Mouse (Mus musculus) urinary bladder, postnatal 14 days (tissue): ENCODE results near the gene Usp45.
"Not testable (repeated sequence)": the region's sequence is repeated elsewhere in the genome, so short reads cannot be mapped to it uniquely, and the experiment has no call there.

Experiments used
- DNase-seq: peaks from one replicate; pipeline ENCODE4 v3.0.0; 2021; ENCODE audit warnings: low spot score

Usp45 gene

DNA sequence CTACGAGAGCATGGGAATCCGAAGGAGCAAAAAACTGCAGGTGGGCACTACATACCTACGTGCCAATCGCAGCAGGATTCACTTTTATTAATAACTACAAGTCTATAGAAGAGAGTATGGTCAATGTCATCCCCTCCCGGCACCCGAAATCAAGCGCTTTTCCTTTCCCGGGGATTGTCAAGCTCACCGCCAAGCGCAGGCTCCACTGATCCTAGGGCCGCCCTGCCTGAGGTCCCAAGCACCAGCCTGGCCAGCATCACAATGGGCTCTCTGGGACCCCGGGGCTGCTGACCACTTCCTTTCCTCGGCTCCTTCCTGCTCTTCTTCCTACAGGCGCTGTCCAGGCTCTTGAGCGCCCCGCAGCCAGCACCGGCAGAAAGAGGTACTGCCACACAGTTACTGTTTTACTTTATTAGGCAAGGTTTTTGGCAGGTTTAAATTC, at the start of gene Usp45, which contains the start of gene Tstd3:
Usp45 (plus strand) TSS at position 294 of the 442 bp plus-strand sequence.
Tstd3 (minus strand) TSS at position 350 of the 442 bp plus-strand sequence.
- peak; percentile 79 for DNase-seq

DNA sequence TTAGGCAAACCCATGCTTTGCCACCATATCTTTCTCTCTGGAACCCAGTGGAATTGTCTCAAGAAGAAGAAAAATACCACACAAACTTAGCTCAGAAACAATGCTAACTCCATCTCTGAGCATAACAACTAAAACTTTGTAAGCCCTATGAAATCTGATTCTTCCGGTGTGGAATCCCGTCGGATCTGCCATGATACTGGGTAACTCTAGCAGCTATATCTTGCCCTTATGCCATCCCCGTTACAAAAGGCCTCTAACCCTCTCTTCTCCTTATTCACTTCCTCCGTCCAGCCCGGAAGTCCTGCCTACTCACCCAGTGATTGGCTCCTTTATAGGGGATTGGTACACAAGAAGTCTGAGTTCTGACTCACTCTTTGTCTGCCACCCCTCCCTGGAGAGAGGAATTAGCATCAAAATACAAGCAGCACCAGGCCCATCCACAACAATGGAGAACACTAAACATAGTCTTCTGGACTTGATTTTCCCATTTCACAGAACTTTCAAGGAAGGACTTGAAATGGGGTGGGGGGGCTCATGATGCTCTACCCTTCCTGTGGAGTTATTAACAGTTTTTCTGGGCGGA, 44.1 kb upstream of the Usp45 start:
- no peak for DNase-seq

DNA sequence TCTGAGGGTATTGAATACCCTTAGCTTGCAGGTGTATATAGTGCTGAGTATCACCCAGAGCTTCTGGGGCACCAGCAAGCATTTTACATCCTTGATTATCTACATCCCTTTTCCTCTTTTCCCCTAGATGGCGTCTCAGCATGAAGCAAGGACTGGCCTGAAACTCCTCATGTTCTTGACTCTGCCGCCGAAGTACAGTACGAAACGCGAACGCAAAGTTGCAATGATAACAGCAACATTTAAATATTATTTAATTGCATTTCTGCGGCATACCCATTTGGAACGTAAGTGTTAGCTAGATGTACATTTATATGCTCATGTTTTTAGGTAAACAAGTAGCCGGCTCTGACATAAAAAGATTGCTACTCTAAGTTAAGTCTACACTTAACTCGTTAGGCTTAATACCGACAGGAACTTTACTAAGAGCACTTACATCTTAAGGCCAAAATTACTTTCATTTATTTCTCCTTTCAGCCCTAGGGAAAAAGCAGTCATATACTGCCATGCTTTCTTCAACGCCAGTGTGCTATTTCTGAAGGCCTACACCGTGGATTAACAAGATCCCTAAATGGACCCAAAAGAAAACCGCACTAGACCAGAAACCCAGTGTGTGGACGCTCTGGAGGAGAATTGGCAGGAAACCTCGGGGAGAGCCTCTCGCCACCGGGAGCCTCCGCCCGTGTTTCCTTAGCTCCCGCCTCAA, 39.9 kb upstream of the Usp45 start:
- DNase-seq: peak; percentile 19

DNA sequence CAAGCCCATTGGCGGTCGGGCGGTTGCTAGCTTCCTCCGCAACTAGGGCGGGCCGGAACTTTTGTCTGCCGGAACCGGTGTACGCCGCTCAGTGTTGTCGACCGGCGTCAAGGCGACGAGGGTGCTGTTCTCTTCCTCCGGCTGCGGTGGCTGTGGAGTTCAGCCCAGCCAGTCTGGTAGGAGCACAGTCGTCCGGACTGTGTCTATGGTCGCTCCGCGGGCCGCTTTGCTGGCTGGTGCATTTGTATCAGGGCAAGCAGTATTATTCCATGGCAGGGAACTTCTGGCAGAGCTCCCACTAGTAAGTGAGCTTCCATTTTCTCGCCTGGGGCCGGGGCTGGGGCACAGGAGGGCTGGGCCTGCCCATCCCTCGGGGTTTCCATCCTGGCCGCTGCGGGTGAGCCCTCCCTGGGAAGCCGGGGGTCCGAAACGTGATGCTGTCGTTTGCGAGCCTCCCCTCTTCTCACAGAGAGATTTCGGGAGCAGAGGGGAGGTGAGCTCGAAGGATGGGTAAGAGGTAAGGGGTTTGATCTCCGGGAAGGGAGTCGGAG, 39.3 kb upstream of the Usp45 start, which contains the start of gene Ccnc:
Ccnc (plus strand) TSS at position 87 of the 551 bp plus-strand sequence.
- DNase-seq: peak; percentile 91

DNA sequence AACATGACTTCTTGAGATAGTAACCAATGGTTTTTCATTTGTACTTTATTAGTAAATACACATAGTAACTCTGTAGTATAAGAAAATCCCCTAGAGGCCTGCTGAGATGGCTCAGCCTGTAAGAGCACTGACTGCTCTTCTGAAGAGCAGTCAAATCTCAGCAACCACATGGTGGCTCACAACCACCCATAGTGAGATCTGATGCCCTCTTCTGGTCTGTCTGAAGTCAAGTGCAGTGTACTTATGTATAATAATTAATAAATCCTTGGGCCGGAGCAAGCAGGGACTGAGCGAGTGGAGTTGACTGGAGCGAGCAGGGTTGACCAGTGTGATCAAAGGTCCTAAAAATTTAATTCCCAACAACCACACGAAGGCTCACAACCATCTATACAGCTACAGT, 27.8 kb upstream of the Usp45 start:
- no peak for DNase-seq

DNA sequence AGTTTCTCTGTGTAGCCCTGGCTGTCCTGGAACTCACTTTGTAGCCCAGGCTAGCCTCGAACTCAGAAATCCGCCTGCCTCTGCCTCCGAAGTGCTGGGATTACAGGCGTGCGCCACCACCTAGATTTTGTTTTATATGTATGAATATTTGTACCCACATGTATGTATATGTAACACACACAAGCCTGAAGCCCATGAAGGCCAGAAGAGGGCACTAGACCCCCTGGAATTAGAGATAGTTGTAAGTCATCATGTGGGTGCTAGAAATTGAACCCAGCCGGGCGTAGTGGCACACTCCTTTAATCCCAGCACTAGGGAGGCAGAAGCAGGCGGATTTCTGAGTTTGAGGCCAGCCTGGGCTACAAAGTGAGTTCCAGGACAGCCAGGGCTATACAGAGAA, 22.8 kb upstream of the Usp45 start:
- not testable (repeated sequence) for DNase-seq

DNA sequence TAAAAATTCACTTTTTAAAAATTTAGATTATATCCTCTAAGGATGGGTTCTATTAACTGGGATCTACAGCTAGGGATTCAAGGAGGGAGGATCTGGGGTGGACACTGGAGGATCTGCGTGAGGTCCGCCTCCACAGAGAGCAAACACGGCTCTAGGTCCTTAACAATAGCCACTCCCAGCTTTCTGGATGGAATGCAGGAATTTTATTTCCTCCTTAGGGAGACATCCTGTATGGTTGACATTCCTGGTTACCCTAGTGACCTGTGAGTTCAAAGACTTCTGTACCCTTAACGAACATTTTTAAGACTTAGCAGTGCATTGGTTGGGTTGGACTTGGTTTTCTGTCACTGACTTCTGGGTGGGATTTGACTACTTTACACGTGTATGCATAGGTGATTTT, 21.2 kb upstream of the Usp45 start:
- no peak for DNase-seq

DNA sequence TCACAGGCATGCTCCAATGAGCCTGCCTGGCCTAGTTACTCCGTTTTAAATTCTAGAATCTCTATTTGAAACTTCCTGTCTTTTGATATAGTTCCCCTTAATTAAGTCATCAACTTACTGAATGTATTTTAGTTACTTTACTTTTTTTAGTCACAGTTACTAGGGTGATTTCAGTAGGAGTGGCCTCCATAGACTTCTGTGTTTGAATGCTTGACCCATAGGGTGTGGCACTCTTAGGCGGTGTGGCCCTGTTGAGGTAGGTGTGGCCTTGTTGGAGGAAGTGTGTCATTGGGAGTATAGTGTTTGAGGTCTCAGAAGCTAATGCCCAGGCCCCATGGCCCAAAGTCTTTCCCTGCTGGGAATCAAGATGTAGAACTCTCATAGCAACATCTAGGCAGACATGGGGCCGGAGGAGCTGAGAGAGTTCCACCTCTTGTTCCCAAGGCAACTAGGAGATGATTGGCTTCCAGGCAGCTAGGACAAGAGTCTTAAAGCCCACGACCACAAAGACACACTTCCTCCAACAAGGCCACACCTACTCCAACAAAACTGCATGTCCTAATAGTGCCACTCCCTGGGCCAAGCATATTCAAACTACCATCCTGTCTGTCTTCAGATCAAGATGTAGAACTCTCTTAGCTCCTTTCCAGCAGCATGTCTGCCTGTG, 11.7 kb upstream of the Usp45 start:
- no peak for DNase-seq

DNA sequence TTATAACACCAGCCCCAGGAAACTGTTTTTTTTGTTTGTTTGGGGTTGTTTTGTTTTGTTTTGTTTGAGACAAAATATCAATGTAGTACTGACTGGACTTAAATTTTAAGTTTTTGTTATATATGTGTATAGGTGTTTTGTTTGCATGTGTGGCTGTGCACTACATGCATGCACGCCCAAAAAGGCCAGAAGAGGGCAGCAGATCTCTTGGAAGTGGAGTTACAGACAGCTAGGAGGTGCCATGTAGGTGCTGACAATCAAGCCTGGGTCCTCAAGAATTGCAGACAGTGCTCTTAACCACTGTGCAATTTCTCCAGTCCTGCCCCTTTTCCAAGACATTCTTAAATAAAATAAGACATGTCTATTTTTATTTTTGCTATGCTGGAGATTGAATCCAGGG, 8.1 kb upstream of the Usp45 start:
- no peak for DNase-seq

DNA sequence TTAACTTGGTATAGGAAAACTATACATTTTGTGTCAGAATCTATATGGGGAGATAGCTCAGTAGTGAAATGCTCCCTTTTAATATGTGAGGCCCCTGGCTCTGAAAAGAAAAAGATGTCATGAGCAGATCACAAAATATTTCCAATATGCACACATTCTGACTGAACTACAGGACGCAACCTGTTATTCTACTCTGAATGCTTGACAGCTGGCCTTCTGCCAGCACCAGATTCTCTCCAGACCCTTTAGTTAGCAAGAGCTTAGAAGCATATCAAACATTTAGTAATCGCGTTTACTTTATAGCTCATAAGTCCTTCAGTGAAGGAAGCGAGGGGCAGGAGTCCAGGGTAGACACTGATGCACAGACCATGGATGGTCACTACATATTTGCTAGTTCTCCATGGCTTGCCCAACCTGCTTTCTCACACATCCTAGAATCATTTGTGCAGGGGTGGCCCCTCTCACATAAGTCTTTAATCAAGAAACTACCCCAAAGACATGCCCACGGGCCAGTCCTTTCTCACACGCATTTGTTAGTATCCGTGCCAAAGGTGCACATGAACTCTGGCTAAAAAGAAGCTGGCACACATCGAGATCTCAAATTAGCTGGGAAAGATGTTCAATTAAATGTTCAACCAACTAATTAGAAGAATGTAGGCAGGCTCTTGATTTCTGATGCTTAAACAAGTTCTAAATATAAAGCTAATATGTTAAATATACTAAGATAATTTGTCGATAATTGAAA, 5.4 kb upstream of the Usp45 start:
- DNase-seq: peak; percentile 6

DNA sequence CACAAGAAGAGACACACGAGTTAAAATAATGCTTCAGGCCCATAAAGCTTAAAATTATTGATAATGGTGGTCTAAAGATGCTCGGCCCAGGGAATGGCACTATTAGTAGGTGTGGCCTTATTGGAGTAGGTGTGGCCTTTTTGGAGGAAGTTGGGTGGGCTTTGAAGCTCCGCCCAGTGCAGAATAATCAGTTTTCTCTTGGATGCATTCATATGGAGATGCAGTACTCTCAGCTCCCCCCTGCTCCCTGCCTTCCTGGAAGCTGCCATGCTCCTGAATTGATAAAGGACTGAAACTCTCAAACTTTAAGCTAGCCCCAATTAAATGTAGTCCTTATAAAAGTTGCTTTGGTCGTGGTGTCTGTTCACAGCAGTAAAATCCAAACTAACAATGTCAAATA, 3.1 kb upstream of the Usp45 start:
- no peak for DNase-seq

DNA sequence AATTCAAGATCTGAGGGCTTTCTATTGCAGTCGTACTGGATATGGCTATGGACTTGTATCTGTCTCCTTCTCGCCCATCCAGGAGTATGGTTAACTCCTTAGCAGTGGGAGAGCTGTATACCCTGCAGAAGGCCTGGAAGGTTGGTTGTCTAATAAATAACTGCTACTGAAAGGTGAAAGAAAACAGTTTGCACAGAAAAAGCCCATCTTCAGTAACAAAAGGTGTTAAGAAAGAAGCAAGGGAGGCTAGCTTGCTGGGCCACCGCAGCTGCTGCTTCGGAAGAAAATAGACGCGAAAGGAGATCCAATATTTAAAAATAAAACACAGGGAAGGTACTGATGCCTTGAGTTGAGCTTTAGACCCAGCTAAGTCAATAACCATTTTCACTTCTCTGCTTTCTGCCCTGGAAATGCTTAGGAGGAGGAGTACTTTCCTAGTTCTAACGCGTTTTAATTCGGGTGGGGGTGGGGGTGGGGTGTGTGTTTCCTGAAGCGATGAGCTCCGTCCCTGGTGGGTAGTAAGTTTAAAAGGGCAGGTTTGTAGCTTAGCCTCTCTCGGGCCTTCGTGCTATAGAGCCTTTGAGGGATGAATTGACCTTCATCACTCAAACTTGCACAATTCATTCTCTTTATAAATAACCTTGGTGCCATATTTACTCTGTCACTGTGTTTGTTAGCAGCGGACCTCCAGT, 639 bp upstream of the Usp45 start:
- DNase-seq: no peak

DNA sequence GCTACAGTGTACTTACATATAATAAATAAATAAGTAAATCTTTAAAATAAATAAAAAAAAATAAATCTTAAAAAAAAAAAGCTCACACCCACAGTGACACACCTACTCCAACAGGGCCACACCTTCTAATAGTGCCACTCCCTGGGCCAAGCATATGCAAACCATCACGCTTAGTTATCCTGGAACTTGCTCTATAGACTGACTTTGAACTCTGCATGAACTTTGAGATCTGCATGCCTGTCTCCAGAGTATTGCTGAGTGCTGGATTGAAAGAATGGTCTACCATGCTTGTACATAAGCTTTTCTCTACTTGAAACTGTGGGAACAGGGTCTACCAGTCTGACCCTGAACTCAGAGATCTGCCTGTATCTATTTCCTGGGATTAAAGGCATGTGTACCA, 4.1 kb downstream of the Usp45 start:
- no peak for DNase-seq

DNA sequence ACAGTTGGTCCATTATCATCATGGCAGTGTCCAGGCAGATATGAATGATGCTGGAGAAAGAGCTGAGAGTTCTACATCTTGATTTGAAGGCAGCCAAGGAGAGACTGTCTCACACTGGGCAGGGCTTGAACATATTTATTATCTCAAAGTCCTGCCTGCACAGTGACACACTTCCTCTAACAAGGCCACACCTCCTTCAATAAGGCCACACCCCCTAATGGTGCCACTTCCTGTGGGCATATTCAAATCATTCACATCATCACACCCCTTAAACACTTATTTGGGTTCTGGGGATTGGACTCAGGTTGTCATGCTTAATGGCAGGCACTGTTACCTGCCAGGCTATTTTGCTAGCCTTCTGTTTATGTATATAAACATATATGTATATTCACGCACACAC, 5.3 kb downstream of the Usp45 start:
- DNase-seq: no peak

DNA sequence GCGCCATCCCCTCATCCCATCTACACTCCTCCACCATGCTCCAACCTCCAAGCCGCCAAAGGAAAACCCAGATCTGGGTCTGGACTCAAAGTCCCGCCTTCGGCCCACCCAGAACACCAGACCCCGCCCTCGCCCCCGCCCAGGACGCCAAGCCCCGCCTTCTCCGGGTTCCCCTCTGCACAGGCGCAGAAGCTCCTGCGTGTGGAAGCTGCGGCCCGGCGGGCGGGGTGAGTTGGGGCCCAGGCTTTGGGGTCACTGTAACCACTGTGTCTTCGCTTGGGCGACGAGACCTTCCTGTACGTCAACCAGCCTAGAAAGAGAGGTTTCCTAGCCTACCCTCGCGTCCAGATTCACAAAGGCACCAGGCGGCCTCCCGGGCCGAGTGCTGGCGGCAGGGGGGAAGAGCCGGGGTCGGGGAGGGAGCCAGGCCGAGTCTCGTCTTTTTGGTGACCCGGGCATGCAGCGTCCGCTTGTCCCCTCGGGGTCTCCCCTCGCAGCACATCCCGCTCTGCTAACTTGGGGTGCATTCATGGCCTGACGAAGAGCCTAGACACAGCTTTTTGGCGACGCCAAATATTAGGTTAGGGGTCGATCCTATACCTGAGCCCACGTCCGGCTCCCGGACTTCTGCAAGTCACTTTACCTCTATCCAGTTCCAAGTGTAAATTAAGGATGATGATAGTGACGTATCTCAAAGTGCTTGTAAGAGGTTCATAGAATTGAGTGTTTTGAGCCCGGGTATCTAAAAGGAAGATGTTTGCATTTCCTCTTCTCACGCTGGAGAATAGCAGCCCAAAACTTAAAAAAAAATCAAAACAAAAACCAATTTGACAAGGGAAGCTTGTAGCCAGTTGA, 9.4 kb downstream of the Usp45 start:
- peak; percentile 92 for DNase-seq

DNA sequence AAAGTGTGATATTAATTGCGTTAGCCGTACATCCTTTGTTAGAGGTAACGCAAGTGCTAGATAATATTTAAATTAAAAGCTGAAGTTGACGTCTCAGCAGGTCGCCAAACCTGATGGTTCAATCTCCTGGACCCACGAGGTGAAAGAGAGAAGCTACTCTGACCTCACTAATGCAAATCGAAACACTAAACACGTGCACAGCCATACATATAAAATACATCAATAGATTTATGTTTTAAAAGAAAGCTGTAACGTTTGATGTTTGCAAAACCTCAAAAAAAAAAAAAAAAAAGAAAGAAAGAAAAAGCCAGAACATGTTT, 9.9 kb downstream of the Usp45 start:
- DNase-seq: no peak

DNA sequence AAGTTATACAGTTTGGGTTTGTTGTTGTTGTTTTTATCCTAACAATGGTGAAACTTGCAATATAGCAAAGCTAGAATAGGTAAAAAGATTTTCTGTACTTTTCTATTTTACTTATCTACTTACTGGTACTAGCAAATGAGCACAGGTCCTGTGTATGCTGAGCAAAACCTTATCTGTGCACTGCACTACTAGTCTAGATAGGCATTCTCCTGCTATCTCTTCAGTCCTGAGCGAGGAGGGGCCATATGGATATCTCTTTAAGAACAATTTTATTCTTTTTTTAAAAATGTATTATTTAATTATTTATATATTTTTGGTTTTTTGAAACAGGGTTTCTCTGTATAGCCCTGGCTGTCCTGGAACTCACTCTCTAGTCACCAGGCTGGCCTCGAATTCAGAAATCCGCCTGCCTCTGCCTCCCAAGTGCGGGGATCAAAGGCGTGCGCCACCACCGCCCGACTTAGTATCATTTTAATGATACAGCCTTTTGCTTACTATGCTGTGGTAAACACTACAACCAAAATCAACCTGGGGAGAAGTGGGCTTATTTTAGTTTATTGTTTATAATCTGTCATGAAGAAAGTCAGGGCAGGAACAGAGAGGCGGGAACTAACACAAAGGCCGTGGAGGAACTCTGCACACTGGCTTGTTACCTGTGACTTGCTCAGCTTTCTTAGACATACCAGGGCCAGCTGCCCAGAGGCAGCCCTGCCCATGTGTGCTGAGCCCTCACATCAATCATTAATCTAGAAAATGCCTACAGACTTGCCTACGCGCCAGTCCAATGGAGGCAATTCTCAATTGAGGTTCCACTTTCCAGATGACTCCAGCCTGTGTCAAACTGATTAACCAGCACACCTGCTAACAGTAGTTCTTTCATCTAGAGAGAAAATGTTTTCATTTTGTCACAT, 14.1 kb downstream of the Usp45 start:
- DNase-seq: no peak

DNA sequence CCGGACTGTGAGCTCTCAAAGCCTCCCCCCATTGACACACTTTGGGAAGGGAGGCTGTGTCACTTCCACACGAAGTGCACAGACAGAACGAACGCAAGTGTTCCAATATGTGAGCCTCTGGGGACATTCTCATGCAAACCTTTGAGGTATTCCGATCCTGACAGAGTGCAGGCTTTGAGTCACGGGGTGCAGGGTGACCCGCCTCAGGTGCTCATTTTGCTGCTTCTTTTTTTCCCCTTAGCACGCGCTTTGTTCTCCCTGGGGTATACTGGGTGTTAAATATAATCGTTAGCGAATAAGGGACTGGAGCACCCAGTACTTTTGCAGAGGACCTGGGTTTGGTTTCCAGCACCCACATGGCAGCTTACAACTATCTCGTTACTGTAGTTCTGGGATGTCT, 19.3 kb downstream of the Usp45 start:
- no peak for DNase-seq

DNA sequence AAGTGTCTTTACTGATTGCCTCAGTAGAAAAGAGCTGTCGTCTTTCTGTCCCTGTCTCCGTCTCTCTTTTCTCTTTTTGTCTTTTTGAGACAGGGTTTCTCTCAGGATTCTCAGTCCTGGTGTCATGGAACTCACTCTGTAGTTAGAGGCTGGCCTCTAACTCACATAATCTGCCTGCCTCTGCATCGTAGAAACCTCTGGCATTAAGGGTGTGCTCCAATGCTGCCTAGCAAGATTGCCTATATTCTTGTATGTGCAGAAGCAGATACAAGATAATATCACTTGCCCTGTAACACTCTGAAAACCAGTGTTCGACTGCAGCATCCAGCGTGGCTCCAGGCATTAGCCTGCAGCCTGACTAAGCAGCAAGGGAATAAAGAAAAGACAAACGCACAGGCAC, 21.9 kb downstream of the Usp45 start:
- no peak for DNase-seq

DNA sequence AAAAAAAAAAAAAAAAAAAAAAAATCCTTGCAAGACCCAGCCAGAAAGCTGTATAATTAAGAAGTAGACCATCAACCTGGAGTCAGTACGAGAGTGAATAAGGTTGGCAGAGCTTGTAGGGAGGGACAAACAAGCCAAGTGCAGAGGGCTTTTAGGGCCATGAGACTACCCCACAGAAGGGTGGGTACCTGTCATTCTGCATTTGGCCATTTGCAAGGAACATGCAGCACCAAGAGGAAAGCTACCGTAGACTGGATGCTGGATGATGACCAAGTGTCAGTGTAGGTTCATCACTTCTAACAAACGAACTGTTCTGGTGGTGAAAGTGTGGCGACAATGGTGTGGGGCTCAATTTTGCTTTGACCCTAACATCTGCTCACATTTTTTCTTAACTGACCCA, 22.9 kb downstream of the Usp45 start:
- no peak for DNase-seq
